Mouse (Mus musculus) liver, embryonic 13.5 days (tissue): ENCODE results near the gene Arhgef16. TPM values are rescaled to one million over a fixed set of nuclear protein-coding genes. Genes with fewer than 3 reads are reported as not detected.

ENCODE experiments used
- ATAC-seq: fragments of 200-750 bp; cut with Nextera tagmentation; 2 replicates; pipeline ENCODE4 v1.8.0; 2017; ENCODE audit warnings: low read depth, mild to moderate bottlenecking, moderate number of reproducible peaks, moderate library complexity
- DNase-seq: peaks from one replicate; pipeline ENCODE4 v3.0.0; 2022
- H3K27ac ChIP-seq: fragments of 300-500 bp; sonication (generic); 2 replicates; pipeline ENCODE4 v1.5.1; 2015; ENCODE audit warnings: moderate library complexity, mild to moderate bottlenecking, inconsistent platforms
- H3K27me3 ChIP-seq: fragments of 300-500 bp; sonication (generic); 2 replicates; pipeline ENCODE4 v1.6.1; 2015; ENCODE audit warnings: mild to moderate bottlenecking, inconsistent platforms
- H3K36me3 ChIP-seq: fragments of 300-500 bp; sonication (generic); 2 replicates; pipeline ENCODE4 v1.6.1; 2015; ENCODE audit warnings: mild to moderate bottlenecking, inconsistent platforms
- H3K4me1 ChIP-seq: fragments of 300-500 bp; sonication (generic); replicated peaks from 2 replicates; pipeline ENCODE4 v1.6.1; 2015; ENCODE audit warnings: inconsistent platforms
- H3K4me2 ChIP-seq: fragments of 300-500 bp; sonication (generic); 2 replicates; pipeline ENCODE4 v1.6.1; 2015; ENCODE audit warnings: inconsistent platforms, mild to moderate bottlenecking, moderate library complexity
- H3K4me3 ChIP-seq: fragments of 300-500 bp; sonication (generic); replicated peaks from 2 replicates; pipeline ENCODE4 v1.5.1; 2015; ENCODE audit warnings: mild to moderate bottlenecking, inconsistent platforms
- H3K9ac ChIP-seq: fragments of 300-500 bp; sonication (generic); 2 replicates; pipeline ENCODE4 v1.6.1; 2015; ENCODE audit warnings: mild to moderate bottlenecking, inconsistent platforms
- H3K9me3 ChIP-seq: fragments of 300-500 bp; sonication (generic); replicated peaks from 2 replicates; pipeline ENCODE4 v1.6.1; 2016; ENCODE audit warnings: inconsistent platforms
- WGBS: fragments of 180-500 bp; shearing (Covaris S2); methylation state at CpG from one replicate; pipeline ENCODE4 v1.1.7; 2015; ENCODE audit not compliant: insufficient replicate concordance; 5-methylcytosine and 5-hydroxymethylcytosine counted together
- polyA plus RNA-seq: library from polyadenylated mRNA; unstranded; fragments of >200 nt; fragmentation: Nextera tagmentation; extraction: Ambion mirVana; gene quantifications from 2 replicates; pipeline ENCODE4 v1.2.1, GENCODE M21; 2015

Gene Arhgef16
- polyA plus RNA-seq, 1 experiment from 2014 or later: 4.2 TPM

DNA sequence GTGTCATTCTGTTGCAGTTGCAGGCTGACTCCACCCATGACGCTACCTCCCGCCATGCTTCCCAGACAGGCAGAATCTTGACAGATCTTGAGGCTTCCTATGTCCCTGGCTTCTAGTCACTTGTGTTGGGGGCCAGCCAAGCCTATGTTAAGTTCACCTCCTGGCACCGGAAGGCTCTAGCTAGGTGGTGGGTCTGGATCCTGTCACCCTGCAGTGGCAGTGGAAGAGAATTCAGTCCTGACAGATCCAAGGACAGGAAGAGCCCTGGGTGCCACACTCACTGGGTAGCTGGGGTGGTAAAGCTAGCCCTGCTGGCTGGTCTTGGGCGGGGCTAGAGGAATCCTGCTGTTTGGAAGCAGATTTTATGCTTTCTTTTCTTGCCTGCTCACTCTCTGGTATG lies 23.9 kb upstream of the Arhgef16 start:
- H3K36me3 ChIP-seq: no peaks in the 10 kb centered on the region
- 48% methylated on average over 4 of the region's 4 CpGs for WGBS
- H3K4me1 ChIP-seq: peaks cover 4% of the 10 kb centered on the region
- DNase-seq (no peak), ATAC-seq (no peak)
- no peak overlapping the region for H3K27ac ChIP-seq
- H3K4me2 ChIP-seq: no peak overlapping the region
- no peaks in the 10 kb centered on the region for H3K9me3 ChIP-seq
- H3K9ac ChIP-seq: no peak overlapping the region
- no peak overlapping the region for H3K4me3 ChIP-seq
- H3K27me3 ChIP-seq: no peaks in the 10 kb centered on the region

DNA sequence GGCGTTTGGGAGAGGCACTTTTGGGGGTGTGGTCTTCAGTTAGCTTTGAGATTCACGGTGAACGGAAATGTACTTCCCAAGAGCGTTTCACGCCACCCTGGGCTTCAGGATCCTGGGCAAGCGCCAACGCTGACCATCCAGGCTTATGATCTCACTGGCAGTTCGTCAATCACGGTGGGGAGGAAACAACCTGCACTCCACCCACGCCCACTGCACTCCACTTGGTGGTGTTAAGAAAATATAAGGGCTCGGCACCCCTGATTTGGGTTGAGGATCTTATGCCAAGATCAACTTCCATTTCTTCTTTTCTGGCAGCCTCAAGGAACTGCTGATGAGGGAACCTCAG lies 12.1 kb upstream of the Arhgef16 start:
- H3K36me3 ChIP-seq: no peaks in the 10 kb centered on the region
- H3K4me3 ChIP-seq: no peak overlapping the region
- no peaks in the 10 kb centered on the region for H3K4me1 ChIP-seq
- no peaks in the 10 kb centered on the region for H3K27me3 ChIP-seq
- 53% methylated on average over 11 of the region's 11 CpGs for WGBS
- ATAC-seq: no peak
- no peak for DNase-seq
- no peak overlapping the region for H3K9ac ChIP-seq
- no peak overlapping the region for H3K27ac ChIP-seq
- H3K9me3 ChIP-seq: no peaks in the 10 kb centered on the region
- H3K4me2 ChIP-seq: no peak overlapping the region

DNA sequence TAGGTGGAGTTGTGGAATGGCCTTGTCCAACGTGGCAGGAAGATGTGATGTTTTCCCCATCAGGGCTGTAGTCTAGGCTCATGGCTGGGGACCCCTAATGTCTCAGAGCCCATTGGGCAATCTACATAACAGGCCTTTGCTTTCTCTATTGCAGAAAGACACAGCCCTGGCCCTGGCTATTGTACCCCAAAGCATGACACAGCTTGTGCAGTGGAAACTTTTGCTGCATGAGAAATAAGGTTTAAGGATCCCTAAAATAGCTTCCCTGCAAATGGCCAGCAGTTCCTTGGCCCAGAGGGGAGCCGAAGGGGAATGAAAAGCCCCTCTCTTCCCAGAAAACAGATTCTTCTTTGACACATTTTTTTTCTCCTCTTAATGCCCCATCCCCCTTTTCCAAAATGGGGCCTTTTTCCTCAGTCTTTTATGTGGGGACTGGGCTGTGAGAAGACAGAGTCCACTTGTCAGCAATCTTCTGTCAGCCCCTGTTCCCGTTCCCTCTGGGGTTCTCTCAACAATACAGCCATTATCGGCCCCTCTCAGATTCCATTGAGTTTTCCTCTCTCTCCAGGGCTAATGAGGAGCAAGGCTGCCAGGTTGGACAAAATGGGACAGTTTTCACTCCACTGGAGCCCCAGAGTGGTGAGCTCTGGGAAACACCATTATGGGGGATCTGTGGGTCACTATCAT lies 11.6 kb upstream of the Arhgef16 start:
- Histone ChIP-seq H3K4me2 (no peak overlapping the region), H3K4me1 (no peaks in the 10 kb centered on the region), H3K27me3 (no peaks in the 10 kb centered on the region), H3K4me3 (no peak overlapping the region), H3K9ac (no peak overlapping the region), H3K36me3 (no peaks in the 10 kb centered on the region), H3K9me3 (no peaks in the 10 kb centered on the region), H3K27ac (no peak overlapping the region)
- no peak for ATAC-seq
- 51% methylated on average over 4 of the region's 4 CpGs for WGBS
- no peak for DNase-seq

DNA sequence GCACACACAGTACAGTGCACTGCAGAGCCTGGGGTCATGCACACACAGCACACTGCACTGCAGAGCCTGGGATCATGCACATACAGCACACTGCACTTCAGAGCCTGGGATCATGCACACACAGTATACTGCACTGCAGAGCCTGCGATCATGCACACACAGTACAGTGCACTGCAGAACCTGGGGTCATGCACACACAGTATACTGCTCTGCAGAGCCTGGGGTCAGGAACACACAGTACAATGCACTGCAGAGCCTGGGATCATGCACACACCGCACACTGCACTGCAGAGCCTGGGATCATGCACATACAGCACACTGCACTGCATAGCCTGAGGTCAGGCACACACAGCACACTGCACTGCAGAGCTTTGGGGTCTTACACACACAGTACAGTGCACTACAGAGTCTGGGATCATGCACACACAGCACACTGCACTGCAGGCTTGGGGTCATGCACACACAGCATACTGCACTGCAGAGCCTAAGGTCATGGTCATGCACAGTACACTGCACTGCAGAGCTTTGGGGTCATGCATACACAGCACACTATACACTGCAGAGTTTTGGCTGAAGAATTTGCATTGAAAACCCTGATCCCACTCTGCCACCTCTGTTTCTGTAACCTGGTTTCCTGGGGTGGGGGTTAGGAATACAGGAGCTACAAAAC lies 10.8 kb upstream of the Arhgef16 start:
- Histone ChIP-seq H3K27ac (no peak overlapping the region), H3K9me3 (no peaks in the 10 kb centered on the region), H3K27me3 (no peaks in the 10 kb centered on the region), H3K9ac (no peak overlapping the region), H3K36me3 (no peaks in the 10 kb centered on the region), H3K4me2 (no peak overlapping the region), H3K4me3 (no peak overlapping the region), H3K4me1 (no peaks in the 10 kb centered on the region)
- ATAC-seq (no peak), DNase-seq (no peak)
- 68% methylated on average over 2 of the region's 2 CpGs for WGBS

DNA sequence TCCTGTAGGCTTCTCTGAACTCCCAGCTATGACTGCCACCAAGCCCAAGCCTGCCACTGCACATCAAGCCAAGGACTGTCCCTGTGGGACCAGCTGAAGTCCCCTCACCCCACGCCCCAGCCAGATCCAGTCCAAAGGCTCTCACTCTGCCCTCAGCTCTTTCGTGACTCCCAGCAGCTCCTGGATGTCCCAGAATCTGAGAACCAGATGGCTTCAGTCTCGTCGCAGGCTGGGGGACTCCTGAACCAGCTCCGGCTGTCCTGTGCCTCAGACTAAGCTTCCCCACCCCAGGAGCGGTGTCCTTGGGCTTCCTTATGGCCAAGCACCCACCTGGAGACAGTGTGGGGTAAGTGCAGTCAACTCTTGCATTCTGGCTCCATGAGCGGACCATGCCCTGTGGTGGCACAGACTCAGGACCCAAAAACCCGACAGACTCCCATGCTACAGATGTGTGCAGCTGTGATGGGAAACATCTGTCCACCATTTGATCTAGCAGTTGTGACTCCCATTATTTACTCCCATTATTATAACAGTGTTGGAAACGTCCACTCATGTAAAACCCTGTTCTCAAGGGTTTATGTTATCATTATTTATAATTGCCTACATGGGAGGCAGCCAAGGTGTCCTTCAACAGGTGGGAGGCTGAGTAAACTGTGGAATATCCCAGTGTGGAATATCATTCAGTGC lies 9.2 kb upstream of the Arhgef16 start:
- DNase-seq (no peak), ATAC-seq (no peak)
- Histone ChIP-seq H3K4me1 (no peaks in the 10 kb centered on the region), H3K27me3 (no peaks in the 10 kb centered on the region), H3K9me3 (no peaks in the 10 kb centered on the region), H3K4me2 (no peak overlapping the region), H3K27ac (no peak overlapping the region), H3K4me3 (no peak overlapping the region), H3K36me3 (no peaks in the 10 kb centered on the region), H3K9ac (no peak overlapping the region)
- 59% methylated on average over 9 of the region's 9 CpGs for WGBS

DNA sequence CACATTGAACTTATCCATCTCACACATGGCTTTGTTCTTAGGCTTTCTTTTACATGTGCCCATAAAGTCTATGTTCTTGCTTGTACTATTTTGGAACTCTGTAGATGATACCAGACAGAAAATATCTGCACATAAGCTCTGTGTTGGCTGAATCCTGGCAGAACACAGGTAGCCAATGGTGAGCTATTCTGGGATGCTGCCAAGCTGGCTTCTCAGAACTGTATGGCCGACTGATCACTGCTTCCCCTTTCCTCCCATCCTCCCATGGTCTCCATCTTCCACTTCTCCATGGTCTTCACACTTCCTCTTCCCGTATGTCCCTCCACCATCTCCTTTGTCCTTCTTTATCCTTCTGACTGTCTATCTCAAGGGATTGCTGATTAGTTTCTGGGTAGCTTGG lies 7.7 kb upstream of the Arhgef16 start:
- no peak overlapping the region for H3K9ac ChIP-seq
- no peaks in the 10 kb centered on the region for H3K36me3 ChIP-seq
- DNase-seq (no peak), ATAC-seq (no peak)
- 36% methylated on average over 2 of the region's 2 CpGs for WGBS
- no peak overlapping the region for H3K4me2 ChIP-seq
- H3K27me3 ChIP-seq: no peaks in the 10 kb centered on the region
- H3K9me3 ChIP-seq: no peaks in the 10 kb centered on the region
- H3K4me1 ChIP-seq: no peaks in the 10 kb centered on the region
- H3K4me3 ChIP-seq: no peak overlapping the region
- H3K27ac ChIP-seq: no peak overlapping the region

DNA sequence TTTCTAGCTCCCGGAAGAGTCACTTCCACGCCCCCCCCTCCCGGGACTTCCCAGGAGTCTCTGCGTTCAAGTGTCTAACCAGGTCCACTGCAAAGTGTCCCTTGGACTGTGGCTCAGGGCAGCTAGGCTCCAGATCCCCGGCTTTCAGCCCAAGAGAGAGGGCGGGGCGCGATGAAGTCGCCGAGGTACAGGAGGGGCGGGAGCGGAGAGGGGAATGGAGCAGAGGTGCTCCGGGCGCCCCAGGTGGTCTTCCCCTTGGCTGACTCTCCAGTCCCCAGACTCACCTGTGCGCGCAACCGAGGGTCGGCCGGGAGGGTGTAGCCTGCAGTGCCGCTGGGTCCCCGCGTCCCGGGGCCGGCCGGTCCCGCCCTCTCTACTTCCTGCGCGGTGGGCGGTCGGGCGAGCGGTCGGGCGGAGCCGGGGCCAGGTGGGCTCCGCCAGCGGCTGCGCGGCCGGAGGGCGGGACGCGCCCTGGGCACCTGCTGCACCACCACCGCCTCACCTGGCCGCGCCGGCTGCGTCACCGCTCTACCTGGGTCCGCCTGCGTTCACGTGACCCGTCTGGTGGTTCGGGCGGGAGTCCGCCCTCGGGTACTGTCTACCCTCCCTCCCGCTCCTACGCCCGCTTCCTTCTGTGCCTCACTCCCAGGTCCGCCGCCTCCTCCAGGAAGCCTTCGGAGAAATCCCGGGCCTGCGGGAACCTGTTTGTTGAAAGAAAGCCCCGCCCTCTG lies 1.8 kb downstream of the Arhgef16 start:
- ATAC-seq: peak; percentile 24
- peak overlapping the region; percentile 53 for H3K4me3 ChIP-seq
- WGBS: 2% methylated on average over 61 of the region's 66 CpGs

DNA sequence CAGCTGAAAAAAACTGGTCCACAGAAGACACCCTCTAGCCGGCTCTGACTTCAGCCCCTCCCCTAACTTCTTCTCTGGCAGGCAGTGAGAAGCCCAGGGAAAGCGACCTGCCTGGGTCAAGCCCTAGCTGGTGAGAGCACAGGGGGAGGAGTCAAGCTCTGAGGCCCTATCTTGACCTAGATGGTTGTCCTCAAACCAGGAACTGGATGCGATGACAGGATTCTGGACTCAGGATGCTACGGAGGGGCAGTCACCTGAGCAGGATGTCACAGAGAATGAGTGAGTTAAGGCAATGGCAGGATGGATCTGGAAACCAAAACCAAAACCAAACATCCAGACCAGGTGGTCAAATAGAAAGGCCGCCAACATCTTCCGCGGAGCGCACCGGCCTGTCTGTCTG lies 3.7 kb downstream of the Arhgef16 start:
- H3K27ac ChIP-seq: peak overlapping the region; percentile 3; the same call in 1 of the 2 replicates
- H3K4me3 ChIP-seq: no peak overlapping the region
- ATAC-seq (no peak), DNase-seq (no peak)
- WGBS: 23% methylated on average over 9 of the region's 9 CpGs
- peaks cover 36% of the 10 kb centered on the region for H3K27me3 ChIP-seq
- peaks cover 16% of the 10 kb centered on the region for H3K4me1 ChIP-seq
- H3K36me3 ChIP-seq: no peaks in the 10 kb centered on the region
- peak overlapping the region; percentile 15; the same call in 1 of the 2 replicates for H3K4me2 ChIP-seq
- H3K9ac ChIP-seq: no peak overlapping the region
- no peaks in the 10 kb centered on the region for H3K9me3 ChIP-seq

More for the DNA sequence above, 1.8 kb downstream of the Arhgef16 start:
- no peaks in the 10 kb centered on the region for H3K9me3 ChIP-seq
- H3K4me1 ChIP-seq: peaks cover 7% of the 10 kb centered on the region
- peak overlapping the region; percentile 62 for H3K4me2 ChIP-seq
- H3K27ac ChIP-seq: no peak overlapping the region
- DNase-seq: no peak
- peaks cover 36% of the 10 kb centered on the region for H3K27me3 ChIP-seq
- H3K9ac ChIP-seq: peak overlapping the region; percentile 36
- no peaks in the 10 kb centered on the region for H3K36me3 ChIP-seq

DNA sequence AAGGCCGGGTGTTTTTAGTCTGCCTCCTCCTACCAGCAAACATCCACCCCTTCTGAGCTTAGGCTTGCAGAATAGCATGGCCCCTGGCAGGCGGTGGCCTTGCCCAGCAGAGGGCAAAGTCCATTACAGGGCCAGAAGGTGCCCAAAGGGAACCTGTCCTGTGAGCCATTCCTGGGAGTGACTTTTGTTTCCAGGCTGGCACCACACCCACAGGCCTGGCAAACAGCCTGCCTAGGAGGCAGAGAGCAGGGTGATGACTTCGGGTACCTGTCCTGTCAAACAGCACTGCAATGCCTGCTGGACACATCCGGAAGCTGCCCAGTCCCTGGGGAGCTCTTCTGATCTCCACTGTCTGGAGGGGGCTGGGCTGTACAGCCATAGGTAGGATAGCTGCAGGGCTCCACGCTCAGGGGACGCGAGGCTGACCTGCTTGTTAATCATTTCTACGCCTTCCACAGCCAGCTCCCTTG lies 7.2 kb downstream of the Arhgef16 start:
- Histone ChIP-seq H3K27me3 (peaks cover 15% of the 10 kb centered on the region), H3K9me3 (no peaks in the 10 kb centered on the region), H3K4me3 (no peak overlapping the region), H3K4me2 (peak overlapping the region; percentile 2; the same call in 1 of the 2 replicates), H3K9ac (no peak overlapping the region), H3K36me3 (no peaks in the 10 kb centered on the region), H3K4me1 (peaks cover 16% of the 10 kb centered on the region), H3K27ac (peak overlapping the region; percentile 66)
- 60% methylated on average over 8 of the region's 8 CpGs for WGBS
- DNase-seq (no peak), ATAC-seq (peak; percentile 78)

DNA sequence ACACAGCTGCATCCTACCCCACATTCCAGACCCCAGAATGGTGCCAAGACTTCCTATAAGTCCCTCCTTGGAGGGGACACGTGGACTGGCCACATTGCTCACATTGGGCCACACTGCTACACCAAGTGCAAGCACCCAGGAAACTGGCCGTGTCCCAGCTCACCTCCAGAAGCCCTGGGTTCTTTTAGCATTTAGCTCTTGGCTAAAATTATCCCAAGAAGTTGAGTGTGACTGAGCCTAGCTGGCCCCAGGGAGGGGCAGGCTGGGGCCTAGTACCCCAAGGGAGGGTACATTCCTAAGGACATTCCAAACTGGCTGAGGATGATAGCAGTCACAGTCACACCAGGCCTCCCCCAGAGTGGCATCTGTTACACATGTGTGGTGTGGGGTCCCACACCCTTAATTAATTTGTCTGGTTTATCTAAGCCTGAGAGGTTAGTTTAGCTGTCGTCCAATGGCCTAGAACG lies 7.7 kb downstream of the Arhgef16 start:
- WGBS: 52% methylated on average over 4 of the region's 4 CpGs
- Histone ChIP-seq H3K27me3 (peaks cover 10% of the 10 kb centered on the region), H3K4me1 (peaks cover 16% of the 10 kb centered on the region), H3K27ac (peak overlapping the region; percentile 66), H3K4me3 (no peak overlapping the region), H3K4me2 (0 out of 2 replicates have a peak overlapping the region, but pooled peaks have one; percentile 2), H3K36me3 (no peaks in the 10 kb centered on the region), H3K9me3 (no peaks in the 10 kb centered on the region), H3K9ac (peak overlapping the region; percentile 9; the same call in 1 of the 2 replicates)
- DNase-seq (no peak), ATAC-seq (no peak)

DNA sequence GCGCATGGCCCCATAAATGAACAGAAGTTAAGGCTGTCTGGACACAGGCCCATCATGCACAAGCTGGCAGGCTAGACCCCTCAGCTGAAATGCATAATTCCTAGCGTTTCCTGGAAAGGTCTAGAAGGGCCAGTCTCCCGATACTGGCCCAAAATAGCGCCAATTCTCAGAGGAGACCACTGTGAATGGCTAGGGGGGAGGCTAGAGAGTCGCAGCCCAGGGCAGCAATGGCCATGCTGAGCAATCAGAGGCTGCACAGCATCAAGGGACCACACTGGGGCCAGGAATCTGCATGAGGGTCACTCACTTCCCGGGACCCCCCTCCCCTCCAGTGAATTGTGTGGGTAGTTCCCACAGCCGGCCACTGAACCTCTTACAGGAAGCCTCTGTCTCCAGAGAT lies 17.8 kb downstream of the Arhgef16 start:
- DNase-seq: no peak
- Histone ChIP-seq H3K4me3 (no peak overlapping the region), H3K4me1 (no peaks in the 10 kb centered on the region), H3K27me3 (no peaks in the 10 kb centered on the region), H3K36me3 (no peaks in the 10 kb centered on the region), H3K9ac (no peak overlapping the region), H3K4me2 (no peak overlapping the region), H3K27ac (no peak overlapping the region), H3K9me3 (no peaks in the 10 kb centered on the region)
- no peak for ATAC-seq
- 50% methylated on average over 7 of the region's 7 CpGs for WGBS
